Mouse (Mus musculus) stomach, postnatal 0 days (tissue): ENCODE data around the gene Mmp9.
A peak's percentile ranks its signal among the peaks of the same experiment; 100 is the strongest.

Source experiments
- CTCF ChIP-seq: IDR thresholded peaks from 2 replicates; pipeline ENCODE4 v1.5.1; 2016; ENCODE audit warnings: antibody characterized with exemption, low read depth, mild to moderate bottlenecking, moderate library complexity
- EP300 ChIP-seq: optimal IDR thresholded peaks from 2 replicates; pipeline ENCODE3; 2016; ENCODE audit warnings: antibody characterized with exemption

DNA sequence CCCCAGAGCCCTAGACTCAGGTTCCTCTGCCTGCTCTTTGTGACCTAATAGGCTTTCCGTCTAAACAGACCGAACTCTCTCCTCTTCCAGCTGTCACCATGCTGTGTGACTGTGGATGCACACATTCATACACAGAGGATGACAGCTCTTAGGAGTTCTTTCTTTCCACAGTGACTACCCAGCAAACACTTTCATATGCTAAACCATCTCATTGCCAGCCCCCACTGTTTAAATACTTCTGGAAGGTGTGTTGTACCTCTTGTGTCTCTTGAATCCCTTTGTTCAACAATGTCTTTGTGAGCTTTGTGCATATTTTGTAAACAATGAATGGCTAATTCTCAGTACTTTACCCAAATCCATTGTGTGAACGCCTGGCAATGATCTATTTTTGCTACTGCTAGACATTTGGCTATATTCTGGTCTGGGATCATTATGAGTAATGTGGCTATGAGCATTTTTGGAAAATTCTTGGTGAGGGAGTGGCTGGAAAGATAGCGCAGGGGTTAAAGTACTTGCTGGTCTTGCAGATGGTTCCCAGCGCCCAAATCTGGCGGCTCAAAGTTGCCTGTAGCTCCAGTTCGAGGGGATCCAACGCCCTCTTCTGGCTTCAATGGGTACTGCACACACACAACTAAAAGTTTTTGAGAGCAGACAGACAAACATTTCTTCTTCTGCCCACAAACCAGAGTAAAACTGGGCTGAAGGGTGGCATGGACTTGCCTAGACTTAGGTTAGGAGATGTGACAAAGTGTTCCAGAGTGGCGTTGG is 17.2 kb downstream of the Mmp9 start:
- TF ChIP-seq CTCF (peak; percentile 35; the same call in 1 of the 2 replicates), EP300 (no peak)
